Mouse (Mus musculus) CH12.LX (cell line): ENCODE measurements around the gene Dip2b.

Experiments used
- CHD1 ChIP-seq: IDR thresholded peaks from 2 replicates; pipeline ENCODE4 v1.6.1; 2012; ENCODE audit warnings: low read depth, low read length, improper control_type of control experiment, inconsistent platforms
- ZNF384 ChIP-seq: IDR thresholded peaks from 2 replicates; pipeline ENCODE4 v1.6.1; 2012; ENCODE audit warnings: low read depth, low read length, improper control_type of control experiment, inconsistent platforms

DNA sequence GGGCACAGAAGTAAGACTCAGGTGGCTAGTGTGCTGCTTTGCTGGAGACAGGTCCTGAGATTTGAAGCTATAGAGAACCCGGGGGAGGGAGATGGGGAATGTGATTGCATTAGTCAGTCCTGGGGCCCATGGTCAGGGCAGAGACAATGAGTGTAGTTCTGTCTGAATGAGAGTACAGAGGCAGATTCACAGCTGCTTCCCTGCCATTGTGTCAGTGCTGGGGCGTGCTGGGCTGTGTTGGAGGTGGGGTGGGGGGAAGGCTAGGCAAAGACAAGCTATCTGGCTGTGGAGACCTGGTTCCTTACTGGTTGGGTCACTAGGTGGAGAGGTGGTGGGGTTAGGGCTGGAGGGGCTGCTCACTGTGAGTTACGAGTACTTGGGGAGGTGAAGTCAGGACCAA, 14.3 kb downstream of the Dip2b start:
- TF ChIP-seq CHD1 (no peak), ZNF384 (no peak)
